Mouse (Mus musculus) myocyte (in vitro differentiated cells): Measurements from ENCODE around the gene Avpr1b.

Experiments used
- MAX ChIP-seq: IDR thresholded peaks from one replicate; pipeline ENCODE4 v1.6.1; 2011; ENCODE audit warnings: low read depth, mild to moderate bottlenecking, control low read depth
- POLR2A ChIP-seq: IDR thresholded peaks from one replicate; pipeline ENCODE4 v1.6.1; 2011; ENCODE audit warnings: low read depth, mild to moderate bottlenecking, control low read depth, moderate library complexity; ENCODE audit not compliant: insufficient read length
- SRF ChIP-seq: IDR thresholded peaks from one replicate; pipeline ENCODE4 v1.6.1; 2011; ENCODE audit warnings: low read depth; ENCODE audit not compliant: control insufficient read depth, insufficient read length
- TCF3 ChIP-seq: IDR thresholded peaks from one replicate; pipeline ENCODE4 v1.6.1; 2011; ENCODE audit warnings: low read depth, control low read depth; ENCODE audit not compliant: insufficient read length
- USF1 ChIP-seq: IDR thresholded peaks from one replicate; pipeline ENCODE4 v1.6.1; 2011; ENCODE audit warnings: low read depth, mild to moderate bottlenecking, control low read depth, moderate library complexity

DNA sequence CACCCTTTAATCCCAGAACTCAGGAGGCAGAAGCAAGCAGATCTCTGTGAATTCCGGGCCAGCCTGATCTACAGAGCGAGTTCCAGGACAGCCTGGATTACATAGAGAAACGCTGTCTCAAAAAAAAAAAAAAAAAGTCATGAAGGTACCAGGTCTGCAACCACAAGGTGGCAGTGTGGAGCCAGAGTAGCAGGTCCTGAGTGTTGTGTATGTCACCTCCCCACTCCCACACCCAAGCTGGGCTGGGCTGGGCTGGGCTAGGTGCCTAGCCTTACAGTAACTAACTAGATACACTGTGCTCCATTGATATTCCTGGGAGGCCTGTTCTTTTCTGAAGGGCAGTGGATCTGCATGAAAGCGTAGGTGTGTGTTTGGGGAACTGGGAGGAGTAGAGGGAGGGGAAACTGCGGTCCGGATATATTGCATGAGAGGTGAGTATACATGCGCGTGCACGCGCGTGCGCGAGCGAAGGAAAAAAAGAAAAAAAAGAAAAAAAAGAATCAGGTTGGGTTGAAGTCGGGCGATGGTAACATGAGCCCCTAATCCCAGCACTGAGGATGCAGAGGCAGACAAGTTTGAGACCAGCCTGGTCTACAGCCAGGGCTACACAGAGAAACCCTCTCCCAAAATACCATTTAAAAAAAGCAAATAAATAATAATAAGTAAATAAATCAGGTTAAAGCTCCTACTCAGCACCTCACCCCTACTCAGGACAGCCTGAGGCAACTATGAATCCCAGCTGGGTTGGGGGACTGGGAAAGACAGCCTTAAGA, 14.5 kb downstream of the Avpr1b start:
- no peak for TF ChIP-seq POLR2A
- TF ChIP-seq USF1 = no peak
- TF ChIP-seq MAX = no peak
- TF ChIP-seq SRF = no peak
- TF ChIP-seq TCF3 = no peak
